Mouse (Mus musculus) lung, postnatal 14 days (tissue): ENCODE data around the gene Wnt1.
A peak's percentile ranks its signal among the peaks of the same experiment; 100 is the strongest.
"Not testable (repeated sequence)": the region's sequence is repeated elsewhere in the genome, so short reads cannot be mapped to it uniquely, and the experiment has no call there.

Source experiments
- DNase-seq: peaks from one replicate; pipeline ENCODE4 v3.0.0; 2021

Gene Wnt1

GRCm38 (mm10) chr15:98806809-98807770 lies 17.4 kb downstream of the Wnt1 start:
- no peak for DNase-seq

DNA sequence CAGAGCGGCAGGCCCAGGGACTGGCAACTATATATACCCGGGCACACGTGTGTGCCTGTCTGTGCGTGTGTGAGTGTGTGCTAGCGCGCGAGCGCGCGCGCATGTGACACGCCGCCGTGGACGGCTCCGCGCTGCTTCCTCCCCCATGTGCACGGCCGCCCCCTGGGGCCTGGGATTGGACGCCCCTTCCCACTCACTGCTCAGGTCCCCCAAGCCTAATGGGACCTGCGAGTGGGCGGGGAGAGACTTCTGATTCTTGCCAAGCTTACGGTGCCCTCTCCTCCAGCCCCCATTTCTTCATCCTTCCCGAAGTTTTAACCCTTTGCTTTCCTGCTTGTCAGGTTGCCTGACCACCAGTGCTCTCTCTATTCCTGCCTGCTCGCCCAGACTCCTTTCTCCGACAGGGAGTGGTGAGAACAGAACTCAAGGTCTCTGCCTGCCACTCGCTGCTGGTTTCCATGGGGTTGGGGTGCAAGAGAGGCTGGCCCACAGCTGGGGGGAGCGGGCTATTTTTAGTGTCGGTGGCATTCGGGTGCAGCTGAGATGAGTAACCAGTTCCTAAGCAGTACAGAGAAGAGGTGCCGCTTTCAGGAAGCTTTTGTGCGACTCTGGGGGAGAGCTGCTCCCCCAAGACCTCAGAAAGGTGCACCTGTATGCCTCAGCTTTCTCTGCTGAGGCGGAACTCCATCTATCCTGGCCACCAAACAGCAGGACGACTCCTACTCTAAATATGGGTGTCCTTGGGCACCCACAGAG lies 18.4 kb downstream of the Wnt1 start:
- DNase-seq: peak; percentile 46

GRCm38 (mm10) chr15:98808651-98809134 lies 19.0 kb downstream of the Wnt1 start:
- DNase-seq: no peak

GRCm38 (mm10) chr15:98809390-98809789 lies 19.7 kb downstream of the Wnt1 start, which contains the start of gene Ddn:
TSS of gene Ddn (minus strand) at chr15:98809490.
- no peak for DNase-seq

DNA sequence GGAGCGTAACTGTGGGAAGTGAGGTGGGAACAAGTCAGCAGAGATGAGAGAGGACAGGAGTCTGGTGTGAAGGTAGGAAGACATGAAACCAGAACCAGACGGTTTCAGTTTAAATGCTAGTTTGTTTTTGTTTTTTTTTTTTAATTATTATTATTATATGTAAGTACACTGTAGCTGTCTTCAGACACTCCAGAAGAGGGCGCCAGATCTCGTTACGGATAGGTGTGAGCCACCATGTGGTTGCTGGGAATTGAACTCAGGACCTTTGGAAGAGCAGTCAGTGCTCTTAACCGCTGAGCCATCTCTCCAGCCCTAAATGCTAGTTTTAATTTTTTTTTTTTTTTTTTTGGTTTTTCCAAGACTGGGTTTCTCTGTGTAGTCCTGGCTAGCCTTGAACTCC lies 20.6 kb downstream of the Wnt1 start:
- DNase-seq: not testable (repeated sequence)

DNA sequence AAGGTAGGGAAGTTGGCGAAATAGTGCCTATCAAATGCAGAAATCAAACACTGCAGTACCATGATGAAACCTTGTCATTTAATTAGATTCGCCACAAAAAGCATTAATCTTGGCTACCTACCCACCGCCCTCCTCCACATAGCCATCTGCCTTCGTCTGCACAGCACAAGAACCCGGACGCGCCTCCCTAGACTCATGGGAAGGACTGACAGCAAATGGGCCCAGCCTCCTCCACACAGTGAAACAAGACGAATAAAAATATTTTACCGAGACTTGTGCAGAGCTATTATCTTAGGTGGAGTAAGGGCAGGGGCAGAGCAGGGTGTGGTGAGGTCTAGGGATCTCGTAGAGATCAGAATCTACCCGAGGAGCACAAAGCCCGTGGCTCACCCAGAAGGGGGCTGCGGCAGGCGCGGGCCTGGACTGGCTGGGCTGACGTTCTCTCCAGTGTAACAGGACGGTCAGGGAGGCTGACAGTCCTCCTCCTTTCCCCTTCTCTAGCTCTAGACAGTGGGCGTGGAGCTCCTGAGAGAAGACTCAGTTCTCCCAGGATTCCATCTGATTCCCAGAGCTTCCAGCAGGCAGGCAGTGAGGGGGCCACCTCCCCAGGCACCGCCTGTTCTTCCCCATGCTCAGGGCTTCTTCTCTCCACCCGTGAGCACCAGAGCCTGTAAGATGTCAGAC lies 23.2 kb downstream of the Wnt1 start:
- DNase-seq: no peak

DNA sequence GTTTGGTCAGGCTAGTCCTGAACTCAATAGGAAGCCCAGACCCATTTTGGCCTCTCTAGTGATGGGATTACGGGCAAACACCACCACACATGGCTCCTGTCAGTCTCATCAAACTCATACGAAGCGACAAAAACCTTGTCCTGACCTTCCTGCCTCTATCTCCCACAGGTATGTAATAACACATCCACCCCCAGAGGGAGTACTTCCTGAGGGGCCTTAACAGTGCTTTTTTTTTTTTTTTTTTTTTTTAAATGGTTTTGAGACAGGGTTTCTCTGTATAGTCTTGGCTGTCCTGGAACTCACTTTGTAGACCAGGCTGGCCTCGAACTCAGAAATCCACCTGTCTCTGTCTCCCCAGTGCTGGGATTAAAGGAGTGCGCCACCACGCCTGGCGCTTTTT lies 28.5 kb downstream of the Wnt1 start:
- no peak for DNase-seq

DNA sequence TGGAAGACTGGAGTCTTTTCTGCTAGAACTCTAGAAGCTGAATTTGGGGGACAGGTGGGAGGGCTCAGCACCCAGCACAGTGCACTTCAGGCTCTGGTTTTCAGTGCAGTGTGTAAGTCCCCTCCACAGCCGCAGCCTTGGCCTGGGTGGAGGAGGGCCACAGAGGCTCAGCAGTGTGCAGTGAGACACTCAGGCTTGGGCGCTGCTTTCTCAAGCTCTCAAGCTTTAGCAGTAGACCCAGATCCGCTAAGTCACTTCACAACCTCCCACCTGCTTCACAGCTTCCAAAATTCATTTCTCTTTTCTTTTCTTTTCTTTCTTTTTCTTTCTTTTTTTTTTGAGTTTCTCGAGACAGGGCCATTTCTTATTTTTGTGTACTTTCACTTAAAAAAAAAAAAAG lies 31.3 kb downstream of the Wnt1 start:
- DNase-seq: no peak

DNA sequence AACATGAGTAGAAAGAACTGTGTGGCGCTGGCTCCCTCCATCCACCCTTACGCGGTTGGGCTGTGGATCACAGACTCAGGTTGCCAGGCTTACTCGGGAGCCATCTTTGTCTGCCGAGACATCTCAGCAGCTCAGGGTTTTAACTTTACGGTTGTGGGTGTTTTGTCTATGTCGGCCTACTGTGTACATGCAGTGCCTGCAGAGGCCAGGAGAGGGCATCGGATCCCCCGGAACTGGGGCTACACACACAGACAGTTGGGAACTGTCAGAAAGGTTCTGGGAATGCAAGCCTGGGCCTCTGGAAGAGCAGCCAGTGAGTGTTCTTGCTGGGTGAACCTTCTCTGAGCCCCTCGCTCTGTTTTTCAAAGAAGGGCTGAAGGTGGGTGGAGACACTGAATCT lies 31.7 kb downstream of the Wnt1 start:
- peak; percentile 24 for DNase-seq

DNA sequence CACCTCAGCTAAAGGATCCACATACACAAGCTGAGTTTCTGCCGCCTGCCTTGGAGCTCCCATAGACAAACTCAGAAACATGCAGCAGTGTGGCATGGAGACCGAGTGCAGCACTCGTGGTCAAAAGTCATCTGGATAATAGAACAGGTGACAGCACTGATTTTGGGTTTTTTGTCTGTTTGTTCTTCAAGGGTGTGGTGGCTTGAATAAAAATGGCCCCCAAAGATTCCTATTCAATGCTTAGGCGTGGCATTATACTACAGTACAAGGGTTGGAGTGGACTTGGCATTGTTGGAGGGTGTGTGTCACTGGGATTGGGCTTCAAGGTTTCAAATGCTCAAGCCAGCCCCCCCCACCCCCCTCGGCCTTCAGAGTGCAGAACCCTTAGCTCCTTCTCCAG lies 32.5 kb downstream of the Wnt1 start:
- DNase-seq: no peak

DNA sequence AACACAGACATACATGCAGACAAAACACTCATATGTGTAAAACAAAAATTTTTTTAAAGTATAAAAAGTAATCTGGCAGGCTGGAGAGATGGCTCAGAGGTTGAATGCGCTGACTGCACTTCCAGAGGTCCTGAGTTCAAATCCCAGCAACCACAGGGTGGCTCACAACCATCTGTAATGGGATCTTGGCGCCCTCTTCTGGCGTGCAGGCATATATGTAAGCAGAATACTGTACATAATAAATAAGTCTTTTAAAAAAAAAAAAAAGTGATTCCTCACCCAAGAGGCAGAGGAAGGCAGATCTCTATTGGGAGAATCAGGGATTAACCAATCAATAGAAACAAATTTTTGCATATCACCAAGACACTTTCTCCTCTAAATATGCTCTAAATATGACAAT lies 33.8 kb downstream of the Wnt1 start:
- DNase-seq: no peak

DNA sequence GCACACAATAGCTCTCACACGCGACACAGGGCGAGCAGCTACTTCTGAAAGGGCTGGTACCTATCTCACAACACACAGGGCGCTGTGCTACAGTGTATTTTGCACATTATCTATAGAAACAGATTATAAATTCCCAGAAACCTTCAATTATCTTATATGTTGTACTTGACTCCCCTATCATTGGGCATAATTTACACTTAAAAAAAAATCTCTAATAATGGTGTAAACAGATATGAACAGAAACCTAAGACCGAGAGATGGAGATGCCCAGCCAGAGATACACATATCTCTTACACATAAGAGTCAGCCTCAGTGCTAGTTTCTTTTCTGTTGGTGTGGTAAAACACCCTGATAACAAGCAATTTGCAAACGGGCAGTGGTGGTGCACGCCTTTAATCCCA lies 38.0 kb downstream of the Wnt1 start:
- no peak for DNase-seq

DNA sequence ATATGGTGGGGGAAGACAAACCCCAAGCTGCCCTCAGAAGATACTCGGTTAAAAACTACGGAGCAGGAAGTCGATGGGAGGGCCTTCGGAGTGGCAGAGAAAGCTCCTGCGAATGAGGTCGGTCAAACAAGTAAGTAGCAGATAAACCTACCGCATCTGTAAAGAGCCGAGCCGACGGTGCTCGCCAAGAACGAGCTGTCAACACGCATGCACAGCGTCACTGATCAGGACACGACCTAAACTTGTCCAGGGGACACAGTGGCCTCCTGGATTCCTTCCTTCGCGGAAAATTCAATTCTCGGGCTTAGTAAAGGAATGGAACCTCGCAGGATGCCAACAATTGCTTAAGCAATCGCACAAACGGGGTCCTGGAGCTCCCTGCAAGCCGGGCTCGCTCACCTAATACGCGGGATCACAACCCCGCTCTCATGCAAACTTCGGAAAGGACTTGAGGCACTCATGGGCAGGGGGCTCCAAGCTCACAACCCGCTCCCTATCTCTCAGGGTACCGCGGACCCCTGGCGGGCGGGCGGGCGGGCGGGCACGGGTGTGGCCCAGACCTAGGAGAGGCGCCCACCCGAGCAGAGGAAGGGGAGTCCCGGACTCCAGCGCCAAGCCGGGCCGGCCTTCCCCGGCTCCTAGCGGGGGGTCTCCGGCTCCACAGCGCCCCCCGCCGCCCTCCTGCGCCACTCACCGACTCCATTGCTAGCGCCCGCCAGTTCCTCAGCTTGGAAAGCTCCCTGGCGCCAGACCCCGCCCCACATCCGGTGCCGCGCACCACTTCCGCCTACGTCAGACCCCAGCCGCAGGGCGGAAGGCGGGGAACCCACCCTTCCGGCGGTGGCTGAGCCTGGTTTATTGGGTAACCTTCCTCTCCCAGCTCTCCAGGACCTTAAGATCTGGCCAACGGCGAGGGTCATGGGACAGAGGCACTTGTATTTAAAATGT lies 41.4 kb downstream of the Wnt1 start, which contains the start of gene Prkag1:
Prkag1 (minus strand) TSS at position 786 of the 948 bp plus-strand sequence.
- DNase-seq: peak; percentile 98

- no peak for DNase-seq
Observed at GRCm38 (mm10) chr15:98831684-98832035, 42.0 kb downstream of the Wnt1 start.

DNA sequence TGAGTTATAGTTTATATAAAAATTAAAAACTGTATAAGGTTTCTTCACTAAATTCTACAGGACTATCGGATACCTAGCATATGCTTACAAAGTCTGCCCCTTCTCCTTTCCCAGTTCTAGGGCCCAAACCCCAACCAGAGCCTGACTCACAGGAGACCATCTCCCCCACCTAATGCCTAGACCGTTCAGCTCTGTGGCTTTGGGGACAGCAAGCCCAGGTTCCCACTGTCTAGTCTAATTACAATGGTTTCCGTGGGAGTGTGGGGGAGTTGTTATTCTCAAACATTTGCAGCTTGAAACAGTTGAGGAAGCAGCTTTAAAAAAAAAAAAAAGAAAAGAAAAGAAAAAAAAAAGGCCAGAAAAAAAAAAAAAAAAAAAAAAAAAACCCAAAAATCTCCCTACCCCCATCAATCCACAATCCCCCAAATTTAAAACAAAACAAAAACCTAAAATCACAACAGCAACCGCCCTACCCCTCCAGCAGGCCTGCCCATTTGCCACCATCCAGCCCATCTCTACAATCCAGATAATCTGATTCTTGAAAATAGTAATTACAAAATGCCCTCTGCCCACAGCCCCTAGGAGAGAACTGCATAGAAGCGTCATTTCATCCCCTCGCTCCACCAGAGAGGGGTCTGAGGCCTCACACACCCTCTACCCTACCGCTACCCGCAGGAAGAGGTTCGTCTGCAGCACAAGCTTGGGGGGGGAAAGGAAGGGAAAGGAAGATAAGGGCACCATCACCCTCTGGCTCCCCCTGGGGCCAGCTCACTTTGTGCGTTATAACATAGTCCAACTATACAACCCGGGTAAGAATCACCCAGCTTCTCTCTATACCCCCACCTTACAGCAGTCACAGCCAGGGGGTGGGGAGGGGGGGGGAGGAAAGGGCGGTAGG lies 42.8 kb downstream of the Wnt1 start:
- DNase-seq: no peak

- no peak for DNase-seq
Observed at GRCm38 (mm10) chr15:98833281-98833680, 43.6 kb downstream of the Wnt1 start.

- no peak for DNase-seq
Observed at GRCm38 (mm10) chr15:98834059-98834458, 44.4 kb downstream of the Wnt1 start.

DNA sequence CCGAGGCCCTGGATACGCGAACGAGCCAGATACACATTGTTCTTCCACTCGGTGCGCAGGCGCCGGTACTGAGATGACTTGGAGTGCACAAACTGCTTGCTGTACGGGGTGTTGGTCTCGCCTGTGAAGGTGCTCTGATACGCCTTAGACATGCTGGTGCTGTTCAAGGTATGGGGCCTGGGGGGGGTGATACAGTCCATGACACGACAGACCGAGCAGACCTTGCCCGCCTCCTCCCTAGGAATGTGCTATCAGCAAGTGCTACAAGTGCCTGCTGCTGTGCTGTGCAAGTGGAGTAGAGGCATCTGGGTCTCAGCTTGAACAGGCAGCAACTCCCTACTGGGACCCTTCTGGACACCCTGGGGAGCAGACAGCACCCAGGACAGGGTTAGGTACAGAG lies 45.6 kb downstream of the Wnt1 start:
- no peak for DNase-seq

DNA sequence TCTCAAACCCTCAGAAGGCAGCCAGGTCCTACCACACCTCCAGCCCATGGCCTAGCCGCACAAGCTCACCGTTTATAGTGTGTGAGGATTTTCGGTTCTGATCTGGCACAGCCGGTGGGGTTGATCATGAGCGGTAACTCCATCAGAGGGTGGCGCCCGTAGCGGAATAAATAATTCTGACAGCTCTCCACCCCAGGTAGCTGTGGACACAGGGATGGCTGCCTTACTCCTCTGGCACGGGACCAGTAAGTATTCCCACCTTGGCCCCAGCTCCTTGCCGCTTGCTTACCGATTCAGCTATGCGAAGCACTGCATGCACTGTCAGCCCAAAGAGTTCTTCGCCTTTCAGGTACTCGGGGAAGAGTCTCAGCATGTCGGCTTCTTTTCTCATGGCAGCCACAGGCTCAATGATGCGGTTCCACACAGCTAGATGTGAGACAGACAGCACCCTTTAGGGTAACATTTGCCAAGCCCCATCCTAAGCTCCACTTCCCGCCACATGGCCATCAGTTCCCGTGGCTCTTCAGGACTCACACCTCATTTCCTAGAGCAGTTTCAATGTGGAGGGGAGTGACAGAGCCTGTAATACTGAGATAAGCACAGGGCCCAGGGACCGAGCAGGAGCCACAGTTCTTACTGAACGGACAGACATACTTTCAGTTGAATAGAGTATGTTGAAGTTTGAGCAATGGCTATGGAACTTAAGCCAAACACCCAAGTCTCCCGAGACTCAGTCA lies 47.5 kb downstream of the Wnt1 start:
- no peak for DNase-seq

DNA sequence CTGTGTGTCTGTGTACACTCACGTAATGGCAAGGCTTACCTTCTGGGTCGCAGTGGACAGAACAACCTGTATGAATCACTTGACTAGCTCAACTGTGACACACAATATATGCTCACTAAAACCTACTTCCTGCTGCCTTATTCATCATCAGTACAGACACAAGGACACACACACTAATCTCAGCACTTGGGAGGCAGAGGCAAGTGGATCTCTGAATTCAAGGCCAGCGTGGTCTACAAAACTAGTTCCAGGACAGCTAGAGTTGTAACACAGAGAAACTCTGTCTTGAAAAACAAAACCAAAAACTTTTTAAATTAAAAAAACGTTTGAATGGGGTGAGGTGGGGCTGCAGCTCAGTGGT lies 48.1 kb downstream of the Wnt1 start:
- no peak for DNase-seq
